Mouse (Mus musculus) embryonic facial prominence, embryonic 12.5 days (tissue): ENCODE data around the gene Lcn8. TPM values are rescaled to one million over a fixed set of nuclear protein-coding genes. Genes with fewer than 3 reads are reported as not detected.

Experiments used
- ATAC-seq: fragments of 200-750 bp; cut with Nextera tagmentation; 2 replicates; pipeline ENCODE4 v1.8.0; 2017; ENCODE audit not compliant: insufficient number of reproducible peaks, insufficient read depth, low FRiP score, low TSS enrichment
- H3K27ac ChIP-seq: fragments of 300-500 bp; sonication (generic); 2 replicates; pipeline ENCODE4 v1.5.1; 2016; ENCODE audit warnings: mild to moderate bottlenecking
- H3K27me3 ChIP-seq: fragments of 300-500 bp; sonication (generic); 2 replicates; pipeline ENCODE4 v1.6.1; 2016; ENCODE audit warnings: mild to moderate bottlenecking, moderate library complexity
- H3K36me3 ChIP-seq: fragments of 300-500 bp; sonication (generic); 2 replicates; pipeline ENCODE4 v1.6.1; 2016; ENCODE audit warnings: mild to moderate bottlenecking
- H3K4me1 ChIP-seq: fragments of 300-500 bp; sonication (generic); 2 replicates; pipeline ENCODE4 v1.6.1; 2016
- H3K4me2 ChIP-seq: fragments of 300-500 bp; sonication (generic); replicated peaks from 2 replicates; pipeline ENCODE4 v1.6.1; 2016; ENCODE audit warnings: mild to moderate bottlenecking, moderate library complexity
- H3K4me3 ChIP-seq: fragments of 300-500 bp; sonication (generic); 2 replicates; pipeline ENCODE4 v1.5.1; 2016; ENCODE audit warnings: mild to moderate bottlenecking
- H3K9ac ChIP-seq: fragments of 300-500 bp; sonication (generic); 2 replicates; pipeline ENCODE4 v1.6.1; 2016; ENCODE audit warnings: mild to moderate bottlenecking, moderate library complexity
- H3K9me3 ChIP-seq: fragments of 300-500 bp; sonication (generic); 2 replicates; pipeline ENCODE4 v1.6.1; 2016; ENCODE audit warnings: mild to moderate bottlenecking, moderate library complexity
- WGBS: fragments of 180-500 bp; shearing (Covaris S2); methylation state at CpG from one replicate; pipeline ENCODE4 v1.1.7; 2016; 5-methylcytosine and 5-hydroxymethylcytosine counted together
- polyA plus RNA-seq: library from polyadenylated mRNA; unstranded; fragments of >200 nt; fragmentation: Nextera tagmentation; extraction: Ambion mirVana; gene quantifications from 2 replicates; pipeline ENCODE4 v1.2.1, GENCODE M21; 2016

The Lcn8 gene
- polyA plus RNA-seq, 1 experiment from 2014 or later = 0.36 TPM

DNA sequence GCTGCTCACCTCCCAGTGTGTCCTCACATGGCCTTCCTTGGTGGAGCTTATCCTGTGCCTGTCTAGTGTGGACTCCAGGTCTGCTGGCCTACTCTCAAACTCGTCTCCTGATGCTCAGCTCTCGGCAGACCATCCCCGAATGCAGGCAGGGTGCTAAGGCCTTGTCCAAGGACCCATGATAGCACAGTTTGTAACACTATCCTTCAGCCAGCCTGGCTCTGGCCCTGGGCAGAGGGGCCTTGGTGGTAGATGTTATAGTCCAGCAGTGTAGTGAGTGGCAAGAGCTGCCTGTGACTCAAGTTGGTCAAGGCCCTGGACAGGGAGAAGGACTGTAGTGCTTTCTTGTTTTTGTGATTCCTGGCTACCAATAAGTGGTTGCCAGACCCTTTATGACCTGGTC is 19.3 kb upstream of the Lcn8 start:
- Histone ChIP-seq H3K36me3 (no peaks in the 10 kb centered on the region), H3K4me1 (no peaks in the 10 kb centered on the region), H3K27ac (no peak overlapping the region), H3K4me2 (no peak overlapping the region), H3K9me3 (no peaks in the 10 kb centered on the region), H3K4me3 (no peak overlapping the region), H3K9ac (no peak overlapping the region), H3K27me3 (no peaks in the 10 kb centered on the region)
- WGBS = 77% methylated on average over 3 of the region's 3 CpGs
- ATAC-seq = no peak

- no peak overlapping the region for H3K27ac ChIP-seq
- no peaks in the 10 kb centered on the region for H3K4me1 ChIP-seq
- no peaks in the 10 kb centered on the region for H3K36me3 ChIP-seq
- H3K27me3 ChIP-seq = no peaks in the 10 kb centered on the region
- no peak overlapping the region for H3K9ac ChIP-seq
- no peak for ATAC-seq
- no peak overlapping the region for H3K4me2 ChIP-seq
- no peaks in the 10 kb centered on the region for H3K9me3 ChIP-seq
- WGBS = 50% methylated on average over 1 of the region's 1 CpGs
- no peak overlapping the region for H3K4me3 ChIP-seq
Measured at GRCm38 (mm10) chr2:25634046-25634445, 18.9 kb upstream of the Lcn8 start.

DNA sequence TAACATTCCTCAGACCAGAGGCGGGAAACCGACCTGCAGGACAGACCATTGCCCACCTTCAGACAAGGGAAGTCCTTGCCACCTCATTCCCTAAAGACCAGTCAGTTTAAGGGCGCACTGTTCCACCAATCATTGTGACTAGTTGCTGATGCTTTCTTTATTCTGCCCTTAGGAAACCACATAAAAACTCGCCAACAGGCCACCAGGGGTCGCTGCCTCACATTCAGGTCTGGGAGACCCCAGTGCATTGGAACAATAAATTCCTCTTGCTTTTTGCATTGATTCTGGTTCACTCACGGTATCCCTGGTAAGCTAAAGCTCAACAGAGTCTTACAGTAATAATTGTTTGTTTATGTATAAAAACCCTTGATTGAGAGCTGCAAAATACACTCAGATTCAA is 13.0 kb upstream of the Lcn8 start:
- Histone ChIP-seq H3K27me3 (no peaks in the 10 kb centered on the region), H3K27ac (no peak overlapping the region), H3K4me3 (no peak overlapping the region), H3K36me3 (no peaks in the 10 kb centered on the region), H3K9ac (no peak overlapping the region), H3K4me2 (no peak overlapping the region), H3K9me3 (no peaks in the 10 kb centered on the region), H3K4me1 (no peaks in the 10 kb centered on the region)
- no peak for ATAC-seq
- 16% methylated on average over 6 of the region's 6 CpGs for whole genome bisulfite sequencing

DNA sequence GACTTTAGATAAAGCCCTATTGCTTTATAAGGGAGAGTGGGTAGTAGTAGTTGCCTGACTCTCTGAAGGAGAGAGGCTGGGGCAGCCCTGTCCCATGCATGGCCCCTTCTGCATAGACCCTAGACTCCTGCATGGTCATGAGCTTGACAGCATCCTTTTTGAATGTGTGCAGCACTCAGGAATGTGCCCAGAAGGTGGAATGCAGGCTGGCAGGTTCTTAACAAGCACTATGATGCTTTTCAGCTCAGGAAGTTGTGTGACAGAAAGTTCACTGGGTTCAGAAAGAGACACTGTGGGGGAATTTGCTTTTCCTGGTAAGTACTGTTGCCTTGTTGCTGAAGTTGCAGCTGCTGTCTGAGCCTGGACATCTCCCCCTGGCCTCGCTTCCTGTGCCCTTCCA is 1.6 kb downstream of the Lcn8 start:
- Histone ChIP-seq H3K9me3 (no peaks in the 10 kb centered on the region), H3K9ac (no peak overlapping the region), H3K4me3 (no peak overlapping the region), H3K36me3 (no peaks in the 10 kb centered on the region), H3K4me1 (no peaks in the 10 kb centered on the region), H3K27ac (no peak overlapping the region), H3K27me3 (no peaks in the 10 kb centered on the region), H3K4me2 (no peak overlapping the region)
- ATAC-seq = no peak
- 24% methylated on average over 1 of the region's 1 CpGs for WGBS

DNA sequence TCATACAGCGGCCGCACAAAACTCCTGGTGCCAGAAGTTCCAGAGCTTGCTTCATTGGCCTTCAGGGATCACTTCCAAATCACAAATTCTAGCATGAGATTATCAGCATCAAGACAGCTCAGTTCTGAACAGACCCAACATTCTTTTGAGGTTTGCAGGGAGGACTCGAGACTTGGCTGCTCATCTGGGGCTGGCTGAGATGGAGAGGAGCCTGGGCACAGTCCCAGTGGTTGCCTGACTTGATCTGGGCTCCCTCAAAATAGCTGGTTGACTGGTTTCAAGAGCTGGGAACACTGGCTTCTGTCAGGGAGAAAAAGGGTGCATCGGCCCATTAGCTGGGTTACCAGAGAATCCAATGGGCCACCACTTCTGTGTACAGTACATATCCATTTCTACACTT is 3.8 kb downstream of the Lcn8 start:
- no peak overlapping the region for H3K9ac ChIP-seq
- H3K27me3 ChIP-seq = no peaks in the 10 kb centered on the region
- ATAC-seq = no peak
- no peak overlapping the region for H3K4me2 ChIP-seq
- no peak overlapping the region for H3K27ac ChIP-seq
- H3K4me3 ChIP-seq = no peak overlapping the region
- no peaks in the 10 kb centered on the region for H3K9me3 ChIP-seq
- 84% methylated on average over 4 of the region's 4 CpGs for WGBS
- no peaks in the 10 kb centered on the region for H3K4me1 ChIP-seq
- H3K36me3 ChIP-seq = no peaks in the 10 kb centered on the region

- no peak for ATAC-seq
- Histone ChIP-seq H3K4me3 (no peak overlapping the region), H3K4me2 (no peak overlapping the region), H3K9ac (no peak overlapping the region), H3K27ac (no peak overlapping the region), H3K27me3 (no peaks in the 10 kb centered on the region), H3K4me1 (no peaks in the 10 kb centered on the region), H3K9me3 (no peaks in the 10 kb centered on the region), H3K36me3 (no peaks in the 10 kb centered on the region)
- 84% methylated on average over 4 of the region's 4 CpGs for WGBS
Measured at GRCm38 (mm10) chr2:25657246-25657645, 4.3 kb downstream of the Lcn8 start.

DNA sequence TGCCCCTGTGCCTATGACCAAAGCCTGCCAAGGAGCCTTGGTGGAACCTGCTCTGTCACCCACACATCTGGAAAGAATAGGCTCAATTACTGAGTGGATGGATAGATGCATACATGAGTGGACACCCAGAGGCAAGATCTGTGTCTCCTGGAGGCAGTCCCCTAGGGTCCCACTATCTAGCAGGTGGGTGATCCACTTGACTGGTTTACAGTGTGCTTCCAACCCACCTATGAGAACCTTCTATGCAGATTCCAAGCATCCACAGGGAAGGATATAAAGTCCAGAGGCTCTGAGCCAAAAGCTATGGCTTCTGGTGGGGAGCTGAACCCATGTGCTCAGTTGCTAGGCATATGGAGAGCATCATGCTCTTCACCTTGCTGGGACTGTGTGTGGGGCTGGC is 4.7 kb downstream of the Lcn8 start, which contains the start of gene Lcn5:
Gene Lcn5 (plus strand): TSS at position 301 of the 400 bp plus-strand sequence.
- Histone ChIP-seq H3K9ac (no peak within 1 kb of the TSS), H3K4me2 (no peak within 1 kb of the TSS), H3K27ac (no peak within 1 kb of the TSS), H3K9me3 (no peaks in the 10 kb centered on the region), H3K4me3 (no peak within 1 kb of the TSS), H3K36me3 (no peaks in the 10 kb centered on the region), H3K27me3 (no peaks in the 10 kb centered on the region), H3K4me1 (no peaks in the 10 kb centered on the region)
- no peak for ATAC-seq

DNA sequence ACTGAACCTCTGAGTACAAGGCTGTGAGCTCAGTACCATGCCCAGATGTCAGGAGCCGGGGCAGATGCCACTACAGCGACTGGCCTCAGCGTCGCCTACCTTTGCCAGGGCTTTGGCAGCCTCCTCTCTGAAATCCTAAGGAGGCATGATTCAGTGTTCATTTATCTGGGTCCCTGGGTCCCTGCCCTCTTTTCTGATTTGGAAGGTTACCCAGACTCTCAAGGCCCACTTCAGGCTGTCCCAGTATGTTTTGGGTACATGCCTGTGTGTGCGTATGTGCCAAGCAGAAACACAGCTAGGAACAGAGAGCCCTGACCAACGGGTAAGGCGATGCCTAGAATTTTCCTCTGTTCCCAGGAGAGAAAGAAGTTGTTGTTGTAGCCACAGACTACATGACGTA is 7.4 kb downstream of the Lcn8 start:
- Histone ChIP-seq H3K4me1 (no peaks in the 10 kb centered on the region), H3K9ac (no peak overlapping the region), H3K4me2 (no peak overlapping the region), H3K27me3 (no peaks in the 10 kb centered on the region), H3K9me3 (no peaks in the 10 kb centered on the region), H3K4me3 (no peak overlapping the region), H3K36me3 (no peaks in the 10 kb centered on the region), H3K27ac (no peak overlapping the region)
- WGBS = 79% methylated on average over 8 of the region's 8 CpGs
- no peak for ATAC-seq

DNA sequence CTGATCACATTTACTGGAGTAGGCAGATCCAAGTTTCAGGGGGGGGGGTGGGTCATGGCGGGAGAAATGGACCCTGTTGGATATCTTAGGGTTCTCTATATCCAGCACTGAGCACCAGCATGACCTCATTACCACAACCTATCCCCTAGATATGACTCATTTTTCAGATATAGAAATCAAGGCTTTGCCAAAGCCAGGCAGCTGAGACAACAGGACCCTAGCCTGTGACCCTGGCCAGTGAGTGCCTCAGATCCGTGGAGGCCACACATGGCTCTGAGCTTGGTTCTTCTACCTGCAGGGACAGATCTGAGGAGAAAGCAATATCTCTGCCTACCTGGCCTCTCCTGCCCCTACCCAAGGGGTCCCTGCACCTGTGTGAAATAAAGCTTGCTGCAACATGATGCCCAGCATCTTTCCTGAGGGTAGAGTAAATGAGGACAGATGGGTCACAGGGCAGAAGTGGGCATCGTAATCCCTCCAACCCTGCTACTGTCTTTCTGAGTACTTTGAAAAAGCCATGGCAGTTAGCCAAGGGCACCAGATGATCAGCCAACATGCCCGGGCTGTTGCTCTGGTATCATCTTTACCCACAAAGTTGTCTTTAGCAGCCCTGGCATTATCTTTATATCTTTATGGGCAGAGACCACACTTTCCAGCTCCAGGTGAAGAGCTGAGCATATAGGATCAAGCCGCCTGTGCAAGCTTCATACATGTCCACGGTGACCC is 8.5 kb downstream of the Lcn8 start:
- no peak overlapping the region for H3K9ac ChIP-seq
- no peaks in the 10 kb centered on the region for H3K27me3 ChIP-seq
- WGBS = 86% methylated on average over 6 of the region's 6 CpGs
- H3K36me3 ChIP-seq = no peaks in the 10 kb centered on the region
- no peak overlapping the region for H3K27ac ChIP-seq
- ATAC-seq = no peak
- no peak overlapping the region for H3K4me3 ChIP-seq
- H3K4me1 ChIP-seq = no peaks in the 10 kb centered on the region
- no peak overlapping the region for H3K4me2 ChIP-seq
- H3K9me3 ChIP-seq = no peaks in the 10 kb centered on the region

GRCm38 (mm10) chr2:25663511-25663910 is 10.6 kb downstream of the Lcn8 start:
- Histone ChIP-seq H3K4me2 (no peak overlapping the region), H3K9ac (no peak overlapping the region), H3K27me3 (no peaks in the 10 kb centered on the region), H3K36me3 (no peaks in the 10 kb centered on the region), H3K4me1 (no peaks in the 10 kb centered on the region), H3K9me3 (no peaks in the 10 kb centered on the region), H3K27ac (no peak overlapping the region), H3K4me3 (no peak overlapping the region)
- ATAC-seq = no peak
- WGBS = 72% methylated on average over 1 of the region's 1 CpGs

GRCm38 (mm10) chr2:25664125-25664524 is 11.2 kb downstream of the Lcn8 start:
- H3K36me3 ChIP-seq = no peaks in the 10 kb centered on the region
- WGBS = 62% methylated on average over 5 of the region's 5 CpGs
- H3K4me2 ChIP-seq = no peak overlapping the region
- H3K4me1 ChIP-seq = no peaks in the 10 kb centered on the region
- H3K27me3 ChIP-seq = no peaks in the 10 kb centered on the region
- ATAC-seq = no peak
- no peaks in the 10 kb centered on the region for H3K9me3 ChIP-seq
- no peak overlapping the region for H3K4me3 ChIP-seq
- no peak overlapping the region for H3K9ac ChIP-seq
- H3K27ac ChIP-seq = no peak overlapping the region

GRCm38 (mm10) chr2:25666516-25666915 is 13.6 kb downstream of the Lcn8 start:
- H3K4me2 ChIP-seq = no peak overlapping the region
- H3K4me3 ChIP-seq = no peak overlapping the region
- H3K27me3 ChIP-seq = no peaks in the 10 kb centered on the region
- WGBS = 70% methylated on average over 1 of the region's 1 CpGs
- no peak overlapping the region for H3K27ac ChIP-seq
- no peak overlapping the region for H3K9ac ChIP-seq
- H3K36me3 ChIP-seq = no peaks in the 10 kb centered on the region
- ATAC-seq = no peak
- H3K9me3 ChIP-seq = no peaks in the 10 kb centered on the region
- no peaks in the 10 kb centered on the region for H3K4me1 ChIP-seq

- Histone ChIP-seq H3K9ac (no peak within 1 kb of the TSS), H3K9me3 (no peaks in the 10 kb centered on the region), H3K27me3 (no peaks in the 10 kb centered on the region), H3K4me1 (no peaks in the 10 kb centered on the region), H3K27ac (no peak within 1 kb of the TSS), H3K4me2 (no peak within 1 kb of the TSS), H3K36me3 (no peaks in the 10 kb centered on the region), H3K4me3 (no peak within 1 kb of the TSS)
- ATAC-seq = no peak
- 88% methylated on average over 3 of the region's 3 CpGs for WGBS
Measured at GRCm38 (mm10) chr2:25676486-25676885, 23.6 kb downstream of the Lcn8 start, which contains the start of gene Lcn6. Lcn6 (plus strand) TSS chr2:25676786.
